Mouse (Mus musculus): Measurements from ENCODE around the gene Dlgap3.

DNA sequence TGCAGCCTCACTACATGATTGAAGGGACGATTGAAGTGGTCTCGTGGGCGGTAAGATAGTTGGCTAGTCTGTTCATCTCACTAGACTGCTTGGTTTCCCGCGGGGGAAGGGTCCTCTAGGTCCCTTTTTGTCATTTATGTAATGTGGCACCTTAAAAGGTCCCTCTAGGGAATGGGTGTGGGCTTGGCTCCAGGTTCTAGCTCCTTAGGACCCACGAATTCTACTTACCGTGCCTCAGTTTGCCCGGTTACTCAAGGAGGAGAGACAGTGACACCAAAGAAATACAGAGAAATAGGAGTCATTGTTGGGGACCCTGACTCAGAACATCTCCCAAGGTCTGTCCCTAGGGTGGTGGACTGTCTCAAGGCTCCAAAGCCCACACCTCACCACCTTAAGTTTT is 1.3 kb upstream of the Dlgap3 start:
- no peak for TF ChIP-seq CTCF (IDR thresholded peaks at IDR 0.05; ENCODE audit: insufficient read depth, low read length)
- TF ChIP-seq POLR2A (IDR thresholded peaks at IDR 0.05; ENCODE audit: borderline replicate concordance, extremely low read depth, low read depth, low read length): no peak

Measured in lung, adult 2 months (tissue).